Mouse (Mus musculus): Measurements from ENCODE around the gene Ube3b.

DNA sequence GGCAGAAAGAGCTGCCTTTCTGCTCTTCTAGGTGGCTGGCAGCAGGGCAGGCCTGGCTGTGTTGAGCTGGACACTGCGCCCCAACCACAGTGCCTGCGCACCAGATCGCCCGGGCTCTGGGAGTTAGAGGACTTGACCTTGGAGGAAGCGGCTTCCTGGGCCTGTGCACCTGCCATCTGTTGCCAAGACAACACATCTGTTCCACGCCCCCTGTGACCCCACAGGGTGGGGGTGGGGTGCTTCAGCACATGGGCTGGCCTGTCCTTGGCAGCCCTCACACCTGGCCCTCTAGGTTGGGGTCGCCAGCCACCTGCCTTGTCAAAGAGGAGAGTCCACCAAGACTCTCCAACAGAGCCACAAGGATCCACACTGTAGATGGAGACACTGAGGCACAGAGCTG, 85.2 kb downstream of the Ube3b start:
- TF ChIP-seq CTCF (conservative IDR thresholded peaks at IDR 0.05; ENCODE audit: low read length) (no peak), POU5F1 (IDR thresholded peaks at IDR 0.05; ENCODE audit: borderline replicate concordance, low read length) (no peak), NANOG (IDR thresholded peaks at IDR 0.05; ENCODE audit: borderline replicate concordance, low read length) (no peak)
